Mouse (Mus musculus): Measurements from ENCODE around the gene Cast. TPM values are rescaled to one million over a fixed set of nuclear protein-coding genes. Genes with fewer than 3 reads are reported as not detected.
A peak's percentile ranks its signal among the peaks of the same experiment; 100 is the strongest.

Gene Cast
- polyA plus RNA-seq (2012; rRNA removed), result 2.0 and 9.2 TPM in 2 replicates

- 1% methylated on average over 36 of the region's 36 CpGs for WGBS
- TF ChIP-seq POLR2A (IDR thresholded peaks at IDR 0.05; ENCODE audit: low read depth, low read length) (peak; percentile 62; the same call in 1 of the 2 replicates), CTCF (IDR thresholded peaks at IDR 0.05; ENCODE audit: extremely low read depth, insufficient read length, insufficient replicate concordance, low read depth, low read length) (no peak)
These were observed at the start of gene Cast for GRCm38 (mm10) chr13:74808152-74808929. TSS of gene Cast (minus strand) at chr13:74808810.

GRCm38 (mm10) chr13:74854338-74855047, 45.9 kb upstream of the Cast start:
- H3K27ac ChIP-seq (ENCODE audit: insufficient read depth, low read depth, low read length), result no peak overlapping the region
- H3K4me1 ChIP-seq (ENCODE audit: control insufficient read depth, insufficient read depth, insufficient read length, low read length), result peaks cover 6% of the 10 kb centered on the region; the same call in 1 of the 2 replicates
- no peaks in the 10 kb centered on the region for H3K27me3 ChIP-seq (ENCODE audit: control insufficient read depth, insufficient read depth, low read length)
- 2% methylated on average over 3 of the region's 3 CpGs for WGBS
- TF ChIP-seq CTCF (IDR thresholded peaks at IDR 0.05; ENCODE audit: extremely low read depth, insufficient read length, insufficient replicate concordance, low read depth, low read length) (peak; percentile 74; the same call in 1 of the 2 replicates), POLR2A (IDR thresholded peaks at IDR 0.05; ENCODE audit: low read depth, low read length) (no peak)
- no peak overlapping the region for H3K4me3 ChIP-seq (ENCODE audit: low read depth, low read length)
- H3K36me3 ChIP-seq (ENCODE audit: control insufficient read depth, insufficient read depth, low read length), result no peaks in the 10 kb centered on the region

More at GRCm38 (mm10) chr13:74808152-74808929, at the start of gene Cast:
- H3K27ac ChIP-seq (ENCODE audit: insufficient read depth, low read depth, low read length), result peak within 1 kb of the TSS; percentile 94
- no peaks in the 10 kb centered on the region for H3K27me3 ChIP-seq (ENCODE audit: control insufficient read depth, insufficient read depth, low read length)
- no peaks in the 10 kb centered on the region for H3K36me3 ChIP-seq (ENCODE audit: control insufficient read depth, insufficient read depth, low read length)
- peak within 1 kb of the TSS; percentile 73 for H3K4me3 ChIP-seq (ENCODE audit: low read depth, low read length)
- peaks cover 4% of the 10 kb centered on the region; the same call in 1 of the 2 replicates for H3K4me1 ChIP-seq (ENCODE audit: control insufficient read depth, insufficient read depth, insufficient read length, low read length)

GRCm38 (mm10) chr13:74850823-74851222, 42.2 kb upstream of the Cast start:
- H3K27ac ChIP-seq (ENCODE audit: insufficient read depth, low read depth, low read length), result no peak overlapping the region
- H3K27me3 ChIP-seq (ENCODE audit: control insufficient read depth, insufficient read depth, low read length), result no peaks in the 10 kb centered on the region
- H3K36me3 ChIP-seq (ENCODE audit: control insufficient read depth, insufficient read depth, low read length), result no peaks in the 10 kb centered on the region
- H3K4me1 ChIP-seq (ENCODE audit: control insufficient read depth, insufficient read depth, insufficient read length, low read length), result peaks cover 6% of the 10 kb centered on the region; the same call in 1 of the 2 replicates
- H3K4me3 ChIP-seq (ENCODE audit: low read depth, low read length), result no peak overlapping the region
- WGBS, result 20% methylated on average over 2 of the region's 2 CpGs
- TF ChIP-seq POLR2A (IDR thresholded peaks at IDR 0.05; ENCODE audit: low read depth, low read length) (no peak), CTCF (IDR thresholded peaks at IDR 0.05; ENCODE audit: extremely low read depth, insufficient read length, insufficient replicate concordance, low read depth, low read length) (no peak)

GRCm38 (mm10) chr13:74845886-74846285, 37.3 kb upstream of the Cast start:
- Histone ChIP-seq H3K4me1 (ENCODE audit: control insufficient read depth, insufficient read depth, insufficient read length, low read length) (peaks cover 4% of the 10 kb centered on the region; the same call in 1 of the 2 replicates), H3K4me3 (ENCODE audit: low read depth, low read length) (no peak overlapping the region), H3K36me3 (ENCODE audit: control insufficient read depth, insufficient read depth, low read length) (no peaks in the 10 kb centered on the region), H3K27ac (ENCODE audit: insufficient read depth, low read depth, low read length) (no peak overlapping the region), H3K27me3 (ENCODE audit: control insufficient read depth, insufficient read depth, low read length) (no peaks in the 10 kb centered on the region)
- WGBS, result 63% methylated on average over 1 of the region's 1 CpGs
- no peak for TF ChIP-seq POLR2A (IDR thresholded peaks at IDR 0.05; ENCODE audit: low read depth, low read length)
- no peak for TF ChIP-seq CTCF (IDR thresholded peaks at IDR 0.05; ENCODE audit: extremely low read depth, insufficient read length, insufficient replicate concordance, low read depth, low read length)

- Histone ChIP-seq H3K27me3 (ENCODE audit: control insufficient read depth, insufficient read depth, low read length) (no peaks in the 10 kb centered on the region), H3K36me3 (ENCODE audit: control insufficient read depth, insufficient read depth, low read length) (no peaks in the 10 kb centered on the region), H3K4me1 (ENCODE audit: control insufficient read depth, insufficient read depth, insufficient read length, low read length) (no peaks in the 10 kb centered on the region), H3K27ac (ENCODE audit: insufficient read depth, low read depth, low read length) (no peak overlapping the region), H3K4me3 (ENCODE audit: low read depth, low read length) (no peak overlapping the region)
- 81% methylated on average over 1 of the region's 1 CpGs for WGBS
- TF ChIP-seq POLR2A (IDR thresholded peaks at IDR 0.05; ENCODE audit: low read depth, low read length) (no peak), CTCF (IDR thresholded peaks at IDR 0.05; ENCODE audit: extremely low read depth, insufficient read length, insufficient replicate concordance, low read depth, low read length) (no peak)
These were observed 25.9 kb upstream of the Cast start for GRCm38 (mm10) chr13:74834543-74834942.

- WGBS, result 48% methylated on average over 3 of the region's 3 CpGs
- H3K4me1 ChIP-seq (ENCODE audit: control insufficient read depth, insufficient read depth, insufficient read length, low read length), result no peaks in the 10 kb centered on the region
- TF ChIP-seq POLR2A (IDR thresholded peaks at IDR 0.05; ENCODE audit: low read depth, low read length), result no peak
- no peak for TF ChIP-seq CTCF (IDR thresholded peaks at IDR 0.05; ENCODE audit: extremely low read depth, insufficient read length, insufficient replicate concordance, low read depth, low read length)
These were observed 13.5 kb upstream of the Cast start for GRCm38 (mm10) chr13:74822095-74822494.

GRCm38 (mm10) chr13:74815753-74816152, 7.1 kb upstream of the Cast start:
- 98% methylated on average over 1 of the region's 1 CpGs for WGBS
- 0 out of 2 replicates have a peak, but pooled peaks cover 3% of the 10 kb centered on the region for H3K4me1 ChIP-seq (ENCODE audit: control insufficient read depth, insufficient read depth, insufficient read length, low read length)
- H3K27ac ChIP-seq (ENCODE audit: insufficient read depth, low read depth, low read length), result no peak overlapping the region
- H3K27me3 ChIP-seq (ENCODE audit: control insufficient read depth, insufficient read depth, low read length), result no peaks in the 10 kb centered on the region
- no peak overlapping the region for H3K4me3 ChIP-seq (ENCODE audit: low read depth, low read length)
- H3K36me3 ChIP-seq (ENCODE audit: control insufficient read depth, insufficient read depth, low read length), result no peaks in the 10 kb centered on the region
- TF ChIP-seq CTCF (IDR thresholded peaks at IDR 0.05; ENCODE audit: extremely low read depth, insufficient read length, insufficient replicate concordance, low read depth, low read length) (no peak), POLR2A (IDR thresholded peaks at IDR 0.05; ENCODE audit: low read depth, low read length) (no peak)

More at GRCm38 (mm10) chr13:74822095-74822494, 13.5 kb upstream of the Cast start:
- Histone ChIP-seq H3K36me3 (ENCODE audit: control insufficient read depth, insufficient read depth, low read length) (no peaks in the 10 kb centered on the region), H3K27me3 (ENCODE audit: control insufficient read depth, insufficient read depth, low read length) (no peaks in the 10 kb centered on the region), H3K4me3 (ENCODE audit: low read depth, low read length) (no peak overlapping the region), H3K27ac (ENCODE audit: insufficient read depth, low read depth, low read length) (no peak overlapping the region)
